Mouse (Mus musculus) urinary bladder, postnatal 4 days (tissue): ENCODE data around the gene Saal1.
"Not testable (repeated sequence)": the region's sequence is repeated elsewhere in the genome, so short reads cannot be mapped to it uniquely, and the experiment has no call there.

Experiments used
- DNase-seq, 2 experiments: peaks; one replicate each; pipeline ENCODE4 v3.0.0; 2021 to 2022; ENCODE audit warnings: low spot score in 2 of 2

Saal1 gene

GRCm38 (mm10) chr7:46710390-46710844 is at the start of gene Saal1:
TSS of gene Saal1 (minus strand) at chr7:46710680.
- DNase-seq: peak; percentile 78 to 88

DNA sequence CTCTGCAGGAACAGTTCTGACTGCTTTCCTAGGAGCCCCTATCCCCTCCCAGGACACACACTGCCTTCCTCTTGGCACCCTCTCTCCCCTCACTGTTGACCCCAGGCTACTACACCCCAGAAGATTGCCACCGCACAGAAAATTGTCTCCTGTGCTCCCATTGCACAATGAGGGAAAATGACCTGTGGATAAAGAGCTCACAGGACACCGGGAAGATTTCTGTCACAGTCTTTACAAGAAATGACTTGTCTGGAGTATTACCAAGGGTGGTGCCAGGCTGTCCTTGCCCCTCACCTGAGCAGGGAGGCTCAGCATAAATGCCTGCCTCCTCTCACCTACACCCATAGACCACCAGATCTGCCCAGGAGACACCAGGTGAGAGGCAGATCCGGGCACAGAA is 41.0 kb upstream of the Saal1 start, which contains the start of gene Saa2:
TSS of gene Saa2 (plus strand) at position 301 of the 400 bp plus-strand sequence.
- no peak for DNase-seq

GRCm38 (mm10) chr7:46748459-46748858 is 38.0 kb upstream of the Saal1 start:
- DNase-seq: no peak

DNA sequence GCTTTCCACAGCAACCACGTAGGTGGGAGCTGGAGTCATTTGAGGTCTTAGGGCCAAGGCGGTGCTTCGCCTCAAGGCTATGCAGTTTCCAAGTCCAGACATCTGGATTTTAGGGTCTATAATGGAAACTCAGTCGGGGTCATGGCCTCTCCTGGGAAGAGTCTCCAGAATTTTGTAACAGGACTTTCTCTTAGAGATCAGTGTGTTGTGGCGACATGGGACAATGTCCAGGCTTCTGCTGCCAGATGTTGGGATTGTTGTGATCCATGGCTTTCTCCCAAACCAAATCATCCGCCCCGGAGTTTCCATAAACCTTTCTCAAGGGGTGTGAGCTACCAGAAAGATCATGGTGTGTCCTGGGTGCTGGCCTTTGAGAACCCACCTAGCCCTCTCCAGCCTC is 35.9 kb upstream of the Saal1 start:
- no peak for DNase-seq

DNA sequence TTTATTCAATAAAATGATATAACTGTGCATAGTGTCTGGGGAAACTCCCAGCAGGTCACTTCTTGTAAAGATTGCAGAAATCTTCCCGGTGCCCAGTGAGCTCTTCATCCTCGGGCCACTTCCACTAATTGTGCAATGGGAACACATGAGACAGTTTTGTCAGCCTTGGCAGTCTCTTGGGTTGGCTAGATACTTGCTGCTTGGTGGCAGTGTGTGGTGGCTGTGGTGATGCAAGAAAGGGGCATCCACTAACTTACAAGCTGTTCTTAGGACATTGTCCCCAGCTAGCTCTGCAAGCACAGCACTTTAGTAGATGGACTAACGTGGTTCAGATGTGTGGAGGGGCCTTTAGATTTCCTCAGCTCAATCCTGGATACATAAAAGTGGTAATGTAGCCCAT is 35.3 kb upstream of the Saal1 start:
- DNase-seq: no peak

DNA sequence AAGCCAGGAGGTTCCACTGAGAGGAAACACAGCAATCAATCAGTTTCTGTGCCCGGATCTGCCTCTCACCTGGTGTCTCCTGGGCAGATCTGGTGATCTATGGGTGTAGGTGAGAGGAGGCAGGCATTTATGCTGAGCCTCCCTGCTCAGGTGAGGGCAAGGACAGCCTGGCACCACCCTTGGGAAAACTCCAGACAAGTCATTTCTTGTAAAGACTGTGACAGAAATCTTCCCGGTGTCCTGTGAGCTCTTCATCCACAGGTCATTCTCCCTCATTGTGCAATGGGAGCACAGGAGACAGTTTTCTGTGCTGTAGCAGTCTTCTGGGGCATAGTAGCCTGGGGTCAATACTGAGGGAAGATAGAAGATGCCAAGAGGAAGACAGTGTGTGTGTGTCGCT is 32.4 kb upstream of the Saal1 start, which contains the start of gene Saa1:
TSS of gene Saa1 (minus strand) at position 101 of the 400 bp plus-strand sequence.
- not testable (repeated sequence) for DNase-seq

DNA sequence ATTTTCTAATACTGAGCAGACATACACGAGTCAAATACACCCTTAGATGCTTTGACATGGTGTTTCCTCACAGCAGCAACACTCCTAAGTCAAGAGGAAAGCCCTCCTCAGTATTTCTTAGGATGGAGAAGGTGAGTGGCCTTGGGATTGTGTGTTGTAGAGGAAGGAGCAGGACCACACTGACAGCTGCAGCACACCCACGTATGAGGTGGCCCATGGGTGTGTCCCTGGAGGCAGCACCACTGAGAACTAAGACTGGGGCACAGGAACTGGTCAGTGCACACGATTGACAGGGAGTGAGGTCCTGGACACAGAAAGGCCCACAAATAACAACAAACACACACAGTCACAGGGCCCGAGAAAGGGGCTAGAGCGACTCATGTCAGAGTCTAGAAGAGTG is 29.6 kb upstream of the Saal1 start:
- not testable (repeated sequence) for DNase-seq

DNA sequence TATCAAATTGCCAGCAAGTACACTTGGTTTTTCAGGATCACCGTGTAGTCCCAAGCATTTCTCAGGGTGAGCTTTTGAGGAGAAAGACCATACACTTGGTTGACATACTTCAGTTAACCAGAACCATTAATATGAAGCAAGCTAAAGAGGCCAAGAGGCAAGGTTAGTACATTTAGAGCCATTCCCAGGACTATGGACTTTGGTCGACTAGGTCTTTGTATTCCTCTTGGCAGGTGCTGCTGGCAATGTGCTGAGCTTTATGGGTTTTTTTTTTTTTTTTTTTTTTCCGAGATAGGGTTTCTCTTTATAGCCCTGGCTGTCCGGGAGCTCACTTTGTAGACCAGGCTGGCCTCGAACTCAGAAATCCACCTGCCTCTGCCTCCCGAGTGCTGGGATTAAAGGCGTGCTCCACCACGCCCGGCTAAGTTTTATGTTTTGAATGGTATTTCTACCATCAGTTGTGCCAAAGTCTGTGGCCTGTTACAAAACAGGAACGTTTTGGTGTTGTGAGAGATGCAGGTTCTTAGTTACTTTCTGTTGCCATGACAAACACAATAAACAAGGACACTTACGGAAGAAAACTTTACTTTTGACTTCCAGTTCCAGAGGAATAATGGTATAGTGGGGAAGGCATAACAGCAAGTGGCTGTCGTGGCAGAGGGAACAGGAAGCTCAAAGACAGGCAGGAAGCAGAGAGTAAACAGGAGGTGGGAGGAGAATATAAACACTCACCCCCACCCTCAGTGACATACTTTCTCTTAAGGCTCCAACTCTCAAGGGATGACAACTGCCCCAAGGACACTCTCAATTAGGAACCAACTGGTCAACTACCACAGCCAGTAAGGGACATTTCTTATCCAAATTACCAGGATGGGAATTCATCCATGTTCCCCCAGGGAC is 28.3 kb upstream of the Saal1 start:
- DNase-seq: no peak

GRCm38 (mm10) chr7:46734983-46735382 is 24.5 kb upstream of the Saal1 start:
- no peak for DNase-seq

DNA sequence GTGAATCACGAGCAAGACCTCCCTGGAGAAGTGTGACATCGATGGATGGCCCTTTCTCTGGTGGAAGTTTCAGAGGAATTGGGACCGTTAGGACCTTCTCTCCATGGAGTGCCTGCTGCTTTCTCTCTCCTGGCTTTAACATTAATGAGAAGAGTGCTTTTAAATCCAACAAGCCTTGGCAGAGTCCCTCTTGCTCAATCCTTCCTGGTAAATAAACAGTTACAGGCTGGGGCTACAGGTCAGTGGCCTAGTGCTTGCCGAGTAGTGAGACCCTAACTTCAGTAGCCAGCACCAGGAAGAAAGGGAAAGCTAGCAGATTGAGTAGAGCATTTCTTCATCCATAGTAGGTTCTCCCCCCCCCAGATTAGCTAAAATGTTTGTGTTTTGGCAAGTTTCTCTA is 22.0 kb upstream of the Saal1 start, which contains the start of gene Saa4:
TSS of gene Saa4 (minus strand) at position 146 of the 400 bp plus-strand sequence.
- no peak for DNase-seq

DNA sequence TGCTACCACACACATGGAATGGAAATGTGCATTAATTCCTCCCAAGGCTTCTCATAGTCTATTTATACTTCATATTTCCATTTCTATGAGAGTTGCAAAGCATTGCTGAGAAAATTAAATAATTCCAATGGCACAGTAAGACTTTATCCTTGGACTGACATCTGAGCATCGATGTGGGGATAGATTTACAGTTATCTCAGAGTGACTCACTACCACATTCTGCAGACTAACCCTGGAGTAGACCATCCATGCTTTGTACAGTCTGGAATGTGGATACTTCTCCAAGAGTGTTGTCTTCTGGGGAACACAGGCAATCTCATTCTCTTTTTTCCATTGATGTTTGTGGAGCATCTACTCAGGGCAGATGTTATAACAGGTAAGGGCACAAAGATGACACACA is 17.1 kb upstream of the Saal1 start:
- DNase-seq: no peak

- no peak for DNase-seq
Observed at GRCm38 (mm10) chr7:46724396-46724795, 13.9 kb upstream of the Saal1 start.

DNA sequence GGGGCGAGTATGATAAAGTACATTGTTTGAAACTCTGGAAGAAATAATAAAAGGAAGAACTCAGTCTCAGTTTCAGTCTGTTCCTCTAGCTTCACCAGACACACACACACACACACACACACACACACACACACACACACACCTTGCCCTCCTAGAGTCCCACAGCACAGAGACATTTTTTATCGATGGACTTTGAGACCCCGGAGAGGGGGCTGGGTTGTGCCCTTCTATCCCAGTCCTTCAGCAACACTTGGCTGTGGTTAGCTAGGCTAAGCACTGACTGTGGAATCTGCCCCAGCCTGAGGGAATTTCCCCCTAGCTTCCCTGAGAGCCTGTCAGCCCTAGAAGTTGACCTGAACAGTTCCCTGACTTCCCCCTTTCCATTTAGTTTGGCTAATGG is 13.4 kb upstream of the Saal1 start:
- DNase-seq: no peak

DNA sequence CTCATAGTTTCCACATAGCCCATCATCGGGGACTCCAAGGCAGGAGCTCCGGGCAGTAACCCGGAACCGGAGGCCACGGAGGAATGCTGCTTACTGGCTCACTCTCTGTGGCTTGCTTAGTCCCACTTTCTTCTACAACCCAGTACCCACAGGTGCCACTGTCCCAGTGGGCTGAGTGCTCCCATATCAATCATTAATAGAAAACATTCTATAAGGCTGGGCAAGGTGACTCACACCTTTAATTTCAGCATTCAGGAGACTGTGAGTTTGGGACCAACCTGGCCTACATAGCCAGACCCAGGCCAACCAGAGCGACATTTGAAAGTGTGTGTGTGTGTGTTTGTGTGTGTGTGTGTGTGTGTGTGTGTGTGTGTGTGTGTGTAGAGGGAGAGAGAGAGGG is 12.9 kb upstream of the Saal1 start:
- no peak for DNase-seq

DNA sequence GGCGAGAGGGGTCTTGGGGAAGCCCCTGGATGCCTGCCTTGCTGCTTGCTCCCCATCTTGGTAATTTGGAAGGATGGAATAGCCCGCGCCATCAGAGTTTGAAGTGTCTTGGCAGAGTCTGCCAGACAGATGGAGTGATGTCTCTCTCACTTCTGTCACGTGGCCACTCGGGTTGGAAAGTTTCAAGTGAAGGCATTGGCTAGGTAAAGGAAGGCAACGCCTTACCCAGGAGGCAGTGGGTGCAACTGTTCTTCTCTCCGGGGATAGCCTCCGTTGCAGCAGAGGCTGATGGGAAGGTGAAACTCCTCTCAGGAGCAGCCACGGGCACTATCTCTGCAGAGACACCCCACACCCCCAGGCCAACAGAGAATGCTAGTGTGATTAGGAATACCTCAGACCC is 10.0 kb upstream of the Saal1 start:
- DNase-seq: no peak

GRCm38 (mm10) chr7:46719526-46719925 is 9.0 kb upstream of the Saal1 start:
- DNase-seq: no peak

GRCm38 (mm10) chr7:46718591-46719270 is 8.3 kb upstream of the Saal1 start:
- no peak for DNase-seq

DNA sequence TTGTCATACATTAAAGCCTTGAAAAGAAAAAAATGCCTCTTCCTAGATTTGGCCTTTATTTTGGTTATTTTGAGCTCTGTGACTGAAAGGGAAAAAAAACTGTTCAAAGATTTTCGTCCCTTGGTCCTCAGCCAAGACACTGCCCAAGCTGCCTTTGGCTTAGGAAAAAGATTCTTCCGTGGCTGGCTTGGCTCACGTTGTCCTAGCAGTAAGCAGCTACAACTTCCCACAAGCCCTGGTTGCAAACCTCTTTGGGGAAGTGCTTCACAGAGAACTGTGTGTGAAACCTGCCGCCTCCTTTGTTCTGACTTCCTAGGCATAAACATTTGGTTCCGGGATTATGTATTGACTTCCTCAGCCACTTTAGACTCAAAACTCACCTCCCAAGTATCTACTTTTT is 6.4 kb upstream of the Saal1 start:
- no peak for DNase-seq

DNA sequence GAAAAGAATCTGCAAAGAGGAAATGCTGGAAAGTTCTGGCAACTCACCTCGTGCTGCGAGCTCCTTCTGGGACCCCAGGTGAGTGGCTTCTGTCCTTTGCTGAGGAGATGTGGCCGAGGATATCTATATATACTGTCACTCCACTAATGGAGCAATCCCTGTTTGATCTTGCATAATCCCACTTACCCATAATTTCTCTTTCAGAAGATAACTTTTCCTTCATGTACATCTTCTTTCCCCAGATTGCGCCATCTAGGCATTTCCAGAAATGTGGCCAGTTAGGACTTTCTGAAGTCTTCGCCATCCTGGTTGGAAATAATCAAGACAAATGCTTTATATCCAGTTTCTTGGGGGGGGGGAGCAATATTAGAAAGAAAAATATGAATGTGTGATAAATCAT is 5.1 kb upstream of the Saal1 start, which contains the start of gene Saa3:
TSS of gene Saa3 (minus strand) at position 101 of the 400 bp plus-strand sequence.
- DNase-seq: no peak

- DNase-seq: no peak
Observed at GRCm38 (mm10) chr7:46714518-46714917, 4.0 kb upstream of the Saal1 start.

DNA sequence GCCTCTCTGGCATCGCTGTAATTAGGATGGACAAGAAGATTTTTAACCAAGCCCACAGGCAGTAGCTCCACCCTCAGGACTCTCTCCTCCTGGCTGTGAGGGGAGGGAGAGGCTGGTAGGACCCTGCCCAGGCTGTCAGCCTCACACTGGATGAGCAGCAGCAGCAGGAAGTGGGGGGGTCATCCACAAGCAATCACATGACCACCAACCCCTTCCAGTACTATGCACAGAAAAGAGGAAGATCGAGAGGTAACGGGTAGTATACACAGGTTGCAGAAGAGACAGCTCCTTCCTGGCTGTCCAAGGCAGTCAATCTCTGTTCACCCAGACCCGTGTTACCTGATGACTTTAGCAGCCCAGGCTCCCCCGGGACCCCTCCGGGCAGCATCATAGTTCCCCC is 1.8 kb upstream of the Saal1 start:
- no peak for DNase-seq

DNA sequence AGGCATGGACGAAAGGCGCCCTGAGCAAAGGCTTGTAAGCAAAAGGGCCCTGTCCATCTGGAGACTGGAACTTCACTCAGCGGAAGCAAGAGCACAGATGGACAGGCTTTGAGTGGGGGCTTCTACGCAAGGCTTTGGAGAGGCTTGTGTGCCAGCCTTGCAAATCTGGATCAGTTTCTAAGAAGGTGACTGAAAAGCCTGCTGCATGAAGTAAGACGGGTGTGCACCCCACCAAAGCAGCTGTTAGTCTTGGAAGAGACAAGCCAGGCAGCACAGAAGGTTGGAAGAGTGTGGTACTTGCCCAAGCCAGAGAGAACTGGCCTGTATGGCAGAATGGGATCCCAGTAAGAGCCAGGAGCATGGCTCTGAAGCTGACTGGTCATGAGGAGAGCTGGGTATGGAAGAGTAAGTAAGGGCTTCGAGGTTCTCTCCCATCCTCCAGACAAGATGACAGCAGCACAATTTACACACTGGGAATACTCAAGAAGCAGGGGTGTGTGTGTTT is 9.9 kb downstream of the Saal1 start:
- DNase-seq: no peak
